Mouse (Mus musculus) forebrain, embryonic 12.5 days (tissue): ENCODE measurements around the gene Gm20716. TPM values are rescaled to one million over a fixed set of nuclear protein-coding genes. Genes with fewer than 3 reads are reported as not detected.

Source experiments
- ATAC-seq: fragments of 200-750 bp; cut with Nextera tagmentation; 2 replicates; pipeline ENCODE4 v1.8.0; 2017; ENCODE audit warnings: moderate TSS enrichment; ENCODE audit not compliant: low FRiP score
- H3K27ac ChIP-seq: fragments of 300-500 bp; sonication (generic); 2 replicates; pipeline ENCODE4 v1.5.1; 2016; ENCODE audit warnings: mild to moderate bottlenecking
- H3K27me3 ChIP-seq: fragments of 300-500 bp; sonication (generic); 2 replicates; pipeline ENCODE4 v1.6.1; 2016; ENCODE audit warnings: mild to moderate bottlenecking
- H3K36me3 ChIP-seq: fragments of 300-500 bp; sonication (generic); replicated peaks from 2 replicates; pipeline ENCODE4 v1.6.1; 2016; ENCODE audit warnings: mild to moderate bottlenecking
- H3K4me1 ChIP-seq: fragments of 300-500 bp; sonication (generic); 2 replicates; pipeline ENCODE4 v1.6.1; 2016
- H3K4me2 ChIP-seq: fragments of 300-500 bp; sonication (generic); 2 replicates; pipeline ENCODE4 v1.6.1; 2016; ENCODE audit warnings: mild to moderate bottlenecking, moderate library complexity
- H3K4me3 ChIP-seq: fragments of 300-500 bp; sonication (generic); replicated peaks from 2 replicates; pipeline ENCODE4 v1.5.1; 2016; ENCODE audit warnings: mild to moderate bottlenecking
- H3K9ac ChIP-seq: fragments of 300-500 bp; sonication (generic); 2 replicates; pipeline ENCODE4 v1.6.1; 2016; ENCODE audit warnings: mild to moderate bottlenecking
- H3K9me3 ChIP-seq: fragments of 300-500 bp; sonication (generic); 2 replicates; pipeline ENCODE4 v1.6.1; 2016
- WGBS: fragments of 180-500 bp; shearing (Covaris S2); methylation state at CpG from one replicate; pipeline ENCODE4 v1.1.7; 2016; 5-methylcytosine and 5-hydroxymethylcytosine counted together
- polyA plus RNA-seq: library from polyadenylated mRNA; unstranded; fragments of >200 nt; fragmentation: Nextera tagmentation; extraction: Ambion mirVana; gene quantifications from 2 replicates; pipeline ENCODE4 v1.2.1, GENCODE M21; 2016

Gm20716 gene
- polyA plus RNA-seq, 1 experiment from 2014 or later, result 24.6 TPM

- no peak overlapping the region for H3K4me3 ChIP-seq
- H3K4me1 ChIP-seq, result peaks cover 18% of the 10 kb centered on the region
- whole genome bisulfite sequencing, result 97% methylated on average over 3 of the region's 3 CpGs
- no peak overlapping the region for H3K9ac ChIP-seq
- H3K27me3 ChIP-seq, result no peaks in the 10 kb centered on the region
- H3K36me3 ChIP-seq, result peaks cover 60% of the 10 kb centered on the region
- H3K9me3 ChIP-seq, result no peaks in the 10 kb centered on the region
- H3K27ac ChIP-seq, result peak overlapping the region; percentile 99
- ATAC-seq, result 0 out of 2 replicates have a peak, but pooled peaks have one; percentile 0
- H3K4me2 ChIP-seq, result no peak overlapping the region
Measured at GRCm38 (mm10) chr2:168207883-168208282, 22.3 kb downstream of the Gm20716 start.

- WGBS, result under 1% methylated on average over 70 of the region's 89 CpGs
- H3K36me3 ChIP-seq, result peaks cover 51% of the 10 kb centered on the region
- ATAC-seq, result peak; percentile 90
Measured at GRCm38 (mm10) chr2:168206725-168207644, 23.2 kb downstream of the Gm20716 start, which contains the start of gene Adnp. Gene Adnp (minus strand): TSS chr2:168207112.

GRCm38 (mm10) chr2:168205681-168206631 is 24.2 kb downstream of the Gm20716 start:
- Histone ChIP-seq H3K9me3 (no peaks in the 10 kb centered on the region), H3K4me3 (peak overlapping the region; percentile 99), H3K27me3 (no peaks in the 10 kb centered on the region), H3K36me3 (peaks cover 46% of the 10 kb centered on the region), H3K9ac (peak overlapping the region; percentile 100), H3K4me1 (peaks cover 23% of the 10 kb centered on the region), H3K4me2 (peak overlapping the region; percentile 75), H3K27ac (peak overlapping the region; percentile 99)
- under 1% methylated on average over 29 of the region's 49 CpGs for WGBS
- peak; percentile 28 for ATAC-seq

More at GRCm38 (mm10) chr2:168206725-168207644, 23.2 kb downstream of the Gm20716 start, which contains the start of gene Adnp:
- Histone ChIP-seq H3K27ac (peak within 1 kb of the TSS; percentile 99), H3K9me3 (no peaks in the 10 kb centered on the region), H3K4me3 (peak within 1 kb of the TSS; percentile 99), H3K4me2 (peak within 1 kb of the TSS; percentile 75), H3K9ac (peak within 1 kb of the TSS; percentile 100), H3K4me1 (peaks cover 18% of the 10 kb centered on the region), H3K27me3 (no peaks in the 10 kb centered on the region)

GRCm38 (mm10) chr2:168205265-168205664 is 24.9 kb downstream of the Gm20716 start:
- H3K9ac ChIP-seq, result peak overlapping the region; percentile 100
- no peaks in the 10 kb centered on the region for H3K9me3 ChIP-seq
- H3K36me3 ChIP-seq, result peaks cover 40% of the 10 kb centered on the region
- 5% methylated on average over 6 of the region's 6 CpGs for WGBS
- H3K4me3 ChIP-seq, result peak overlapping the region; percentile 99
- peak; percentile 31; the same call in 1 of the 2 replicates for ATAC-seq
- peak overlapping the region; percentile 99 for H3K27ac ChIP-seq
- H3K4me2 ChIP-seq, result peak overlapping the region; percentile 75
- H3K27me3 ChIP-seq, result no peaks in the 10 kb centered on the region
- peaks cover 30% of the 10 kb centered on the region for H3K4me1 ChIP-seq

- Histone ChIP-seq H3K27me3 (no peaks in the 10 kb centered on the region), H3K36me3 (peaks cover 37% of the 10 kb centered on the region), H3K9me3 (no peaks in the 10 kb centered on the region), H3K9ac (peak overlapping the region; percentile 100; the same call in 1 of the 2 replicates), H3K4me2 (peak overlapping the region; percentile 75), H3K4me3 (peak overlapping the region; percentile 99), H3K27ac (no peak overlapping the region), H3K4me1 (peaks cover 36% of the 10 kb centered on the region)
- no peak for ATAC-seq
- WGBS, result 92% methylated on average over 8 of the region's 8 CpGs
Measured at GRCm38 (mm10) chr2:168204476-168204999, 25.6 kb downstream of the Gm20716 start.

GRCm38 (mm10) chr2:168200014-168200691 is 30.0 kb downstream of the Gm20716 start:
- H3K27ac ChIP-seq, result no peak overlapping the region
- no peaks in the 10 kb centered on the region for H3K27me3 ChIP-seq
- H3K4me3 ChIP-seq, result no peak overlapping the region
- no peak overlapping the region for H3K9ac ChIP-seq
- peaks cover 33% of the 10 kb centered on the region for H3K36me3 ChIP-seq
- no peaks in the 10 kb centered on the region for H3K9me3 ChIP-seq
- H3K4me2 ChIP-seq, result no peak overlapping the region
- 90% methylated on average over 4 of the region's 5 CpGs for WGBS
- ATAC-seq, result no peak
- H3K4me1 ChIP-seq, result peaks cover 63% of the 10 kb centered on the region

- H3K27ac ChIP-seq, result no peak overlapping the region
- no peak overlapping the region for H3K9ac ChIP-seq
- ATAC-seq, result no peak
- WGBS, result 87% methylated on average over 4 of the region's 4 CpGs
- H3K4me1 ChIP-seq, result peaks cover 61% of the 10 kb centered on the region
- H3K36me3 ChIP-seq, result peaks cover 32% of the 10 kb centered on the region
- H3K4me2 ChIP-seq, result no peak overlapping the region; the same call in 1 of the 2 replicates
- H3K27me3 ChIP-seq, result no peaks in the 10 kb centered on the region
- H3K9me3 ChIP-seq, result no peaks in the 10 kb centered on the region
- no peak overlapping the region for H3K4me3 ChIP-seq
Measured at GRCm38 (mm10) chr2:168199476-168199875, 30.7 kb downstream of the Gm20716 start.

- Histone ChIP-seq H3K9ac (no peak overlapping the region), H3K27me3 (no peaks in the 10 kb centered on the region), H3K4me3 (no peak overlapping the region), H3K4me2 (peak overlapping the region; percentile 6; the same call in 1 of the 2 replicates), H3K27ac (no peak overlapping the region), H3K4me1 (peaks cover 61% of the 10 kb centered on the region), H3K36me3 (peaks cover 27% of the 10 kb centered on the region), H3K9me3 (no peaks in the 10 kb centered on the region)
- no peak for ATAC-seq
- WGBS, result 79% methylated on average over 1 of the region's 1 CpGs
Measured at GRCm38 (mm10) chr2:168198421-168198820, 31.7 kb downstream of the Gm20716 start.

GRCm38 (mm10) chr2:168195721-168196120 is 34.4 kb downstream of the Gm20716 start:
- Histone ChIP-seq H3K9ac (no peak overlapping the region), H3K36me3 (peaks cover 28% of the 10 kb centered on the region), H3K27ac (no peak overlapping the region), H3K4me2 (no peak overlapping the region), H3K27me3 (no peaks in the 10 kb centered on the region), H3K4me1 (peaks cover 65% of the 10 kb centered on the region), H3K4me3 (no peak overlapping the region), H3K9me3 (no peaks in the 10 kb centered on the region)
- 48% methylated on average over 2 of the region's 2 CpGs for WGBS
- ATAC-seq, result no peak

- no peak overlapping the region for H3K9ac ChIP-seq
- no peak for ATAC-seq
- no peaks in the 10 kb centered on the region for H3K9me3 ChIP-seq
- H3K27ac ChIP-seq, result no peak overlapping the region
- H3K4me3 ChIP-seq, result no peak overlapping the region
- H3K4me1 ChIP-seq, result peaks cover 52% of the 10 kb centered on the region
- peaks cover 31% of the 10 kb centered on the region for H3K36me3 ChIP-seq
- H3K4me2 ChIP-seq, result no peak overlapping the region
- no peaks in the 10 kb centered on the region for H3K27me3 ChIP-seq
- WGBS, result 79% methylated on average over 2 of the region's 2 CpGs
Measured at GRCm38 (mm10) chr2:168193685-168194084, 36.5 kb downstream of the Gm20716 start.

- no peak overlapping the region for H3K4me3 ChIP-seq
- H3K9ac ChIP-seq, result no peak overlapping the region
- 96% methylated on average over 2 of the region's 2 CpGs for WGBS
- H3K27ac ChIP-seq, result no peak overlapping the region
- no peak for ATAC-seq
- H3K36me3 ChIP-seq, result peaks cover 38% of the 10 kb centered on the region
- no peaks in the 10 kb centered on the region for H3K9me3 ChIP-seq
- H3K27me3 ChIP-seq, result no peaks in the 10 kb centered on the region
- no peak overlapping the region for H3K4me2 ChIP-seq
- H3K4me1 ChIP-seq, result peaks cover 43% of the 10 kb centered on the region
Measured at GRCm38 (mm10) chr2:168191856-168192255, 38.3 kb downstream of the Gm20716 start.
